Mouse (Mus musculus) intestine, embryonic 15.5 days (tissue): Measurements from ENCODE around the gene Ikbip. TPM values are rescaled to one million over a fixed set of nuclear protein-coding genes. Genes with fewer than 3 reads are reported as not detected.

ENCODE experiments used
- ATAC-seq: fragments of 200-750 bp; cut with Nextera tagmentation; 2 replicates; pipeline ENCODE4 v1.8.0; 2017; ENCODE audit warnings: moderate TSS enrichment, moderate library complexity
- H3K27ac ChIP-seq: fragments of 300-500 bp; sonication (generic); 2 replicates; pipeline ENCODE4 v1.5.1; 2015; ENCODE audit warnings: mild to moderate bottlenecking, inconsistent platforms
- H3K27me3 ChIP-seq: fragments of 300-500 bp; sonication (generic); replicated peaks from 2 replicates; pipeline ENCODE4 v1.6.1; 2015; ENCODE audit warnings: inconsistent platforms
- H3K36me3 ChIP-seq: fragments of 300-500 bp; sonication (generic); 2 replicates; pipeline ENCODE4 v1.6.1; 2015; ENCODE audit warnings: inconsistent platforms
- H3K4me1 ChIP-seq: fragments of 300-500 bp; sonication (generic); replicated peaks from 2 replicates; pipeline ENCODE4 v1.6.1; 2015; ENCODE audit warnings: inconsistent platforms
- H3K4me2 ChIP-seq: fragments of 300-500 bp; sonication (generic); replicated peaks from 2 replicates; pipeline ENCODE4 v1.6.1; 2015; ENCODE audit warnings: mild to moderate bottlenecking, inconsistent platforms
- H3K4me3 ChIP-seq: fragments of 300-500 bp; sonication (generic); replicated peaks from 2 replicates; pipeline ENCODE4 v1.5.1; 2015; ENCODE audit warnings: inconsistent platforms
- H3K9ac ChIP-seq: fragments of 300-500 bp; sonication (generic); 2 replicates; pipeline ENCODE4 v1.6.1; 2015; ENCODE audit warnings: inconsistent platforms
- H3K9me3 ChIP-seq: fragments of 300-500 bp; sonication (generic); 2 replicates; pipeline ENCODE4 v1.6.1; 2016; ENCODE audit warnings: inconsistent platforms
- WGBS: fragments of 180-500 bp; shearing (Covaris S2); methylation state at CpG from one replicate; pipeline ENCODE4 v1.1.7; 2015; 5-methylcytosine and 5-hydroxymethylcytosine counted together
- polyA plus RNA-seq: library from polyadenylated mRNA; unstranded; fragments of >200 nt; fragmentation: Nextera tagmentation; extraction: Ambion mirVana; gene quantifications from 2 replicates; pipeline ENCODE4 v1.2.1, GENCODE M21; 2015

Gene Ikbip
- polyA plus RNA-seq, 1 experiment from 2014 or later: 40.0 TPM

- WGBS: 66% methylated on average over 10 of the region's 10 CpGs
- H3K4me3 ChIP-seq: no peak overlapping the region
- no peak overlapping the region for H3K27ac ChIP-seq
- H3K27me3 ChIP-seq: no peaks in the 10 kb centered on the region
- no peak overlapping the region for H3K9ac ChIP-seq
- H3K4me2 ChIP-seq: no peak overlapping the region
- no peaks in the 10 kb centered on the region for H3K4me1 ChIP-seq
- H3K36me3 ChIP-seq: peaks cover 17% of the 10 kb centered on the region
- ATAC-seq: peak; percentile 8; the same call in 1 of the 2 replicates
- no peaks in the 10 kb centered on the region for H3K9me3 ChIP-seq
These were observed 60.0 kb downstream of the Ikbip start for GRCm38 (mm10) chr10:91142654-91143191.

DNA sequence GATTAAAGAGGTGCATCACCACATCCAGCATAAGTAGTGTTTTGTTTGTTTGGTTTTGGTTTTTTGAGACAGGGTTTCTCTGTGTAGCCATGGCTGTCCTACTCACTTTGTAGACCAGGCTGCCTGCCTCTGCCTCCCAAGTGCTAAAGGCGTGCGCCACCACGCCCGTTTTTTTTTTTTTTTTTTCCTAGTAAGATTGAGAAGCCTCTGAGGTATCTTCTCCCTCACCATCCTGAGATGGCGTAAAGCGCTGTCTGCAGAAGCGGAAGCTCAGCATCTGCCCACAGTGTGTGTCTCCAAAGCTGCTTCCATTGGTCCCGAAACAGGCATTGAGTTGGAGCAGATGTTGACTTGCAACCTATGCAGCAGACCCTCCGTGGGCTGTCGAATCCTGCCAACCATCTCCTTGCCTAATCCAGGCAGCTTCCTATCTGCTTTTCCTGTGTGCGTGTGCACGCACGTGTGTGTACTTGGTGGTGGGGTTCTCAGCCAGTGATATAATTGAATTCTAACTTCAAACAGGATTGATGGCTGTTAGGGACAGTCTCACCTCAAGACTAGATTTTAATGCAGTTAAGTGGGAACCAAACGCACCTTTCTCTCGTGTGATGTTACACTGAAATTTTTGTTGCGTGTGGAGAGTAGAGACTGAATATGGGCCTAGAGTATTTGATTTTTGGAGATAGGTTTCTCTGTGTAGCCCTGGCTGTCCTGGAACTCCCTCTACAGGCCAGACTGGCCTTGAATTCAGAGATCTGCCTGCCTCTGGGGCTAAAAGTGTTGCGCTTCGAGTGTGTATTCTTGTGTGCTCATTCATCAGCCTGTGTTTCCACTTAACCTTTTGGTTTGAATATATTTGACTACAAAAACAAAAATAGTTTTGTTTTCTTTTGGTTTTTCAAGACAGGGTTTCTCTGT, 60.8 kb downstream of the Ikbip start:
- Histone ChIP-seq H3K27ac (no peak overlapping the region), H3K4me2 (no peak overlapping the region), H3K27me3 (no peaks in the 10 kb centered on the region), H3K9ac (no peak overlapping the region), H3K9me3 (no peaks in the 10 kb centered on the region), H3K36me3 (peaks cover 19% of the 10 kb centered on the region), H3K4me3 (no peak overlapping the region), H3K4me1 (no peaks in the 10 kb centered on the region)
- 66% methylated on average over 18 of the region's 18 CpGs for WGBS
- no peak for ATAC-seq

GRCm38 (mm10) chr10:91145413-91145812, 62.7 kb downstream of the Ikbip start:
- Histone ChIP-seq H3K27me3 (no peaks in the 10 kb centered on the region), H3K9me3 (no peaks in the 10 kb centered on the region), H3K9ac (no peak overlapping the region), H3K36me3 (peaks cover 27% of the 10 kb centered on the region), H3K4me3 (no peak overlapping the region), H3K4me1 (no peaks in the 10 kb centered on the region), H3K4me2 (no peak overlapping the region), H3K27ac (no peak overlapping the region)
- WGBS: 96% methylated on average over 7 of the region's 7 CpGs
- no peak for ATAC-seq

Other genes starting within 250 kb of the Ikbip start
- gene Apaf1, start 170 bp upstream of the Ikbip start, polyA plus RNA-seq: 20.6 and 21.3 TPM in 2 replicates
- gene Slc25a3, start 41.1 kb downstream of the Ikbip start, polyA plus RNA-seq: 611 and 651 TPM in 2 replicates
- gene Tmpo, start 98.4 kb downstream of the Ikbip start, polyA plus RNA-seq: 165 and 209 TPM in 2 replicates